Mouse (Mus musculus) T-helper 2 cell (primary cell): Measurements from ENCODE around the gene Spsb4.

Source experiments
- in situ Hi-C: fragments of 300-600 bp; cut with MboI, MseI; formaldehyde crosslinking; loops from one replicate; pipeline ENCODE4 v1.15.1; 2025; ENCODE audit warnings: high pct_unique_total_duplicates

Spsb4 gene

GRCm38 (mm10) chr9:97017121-97017810 is 1.4 kb downstream of the Spsb4 start:
- in situ Hi-C loops: no loop called here

- in situ Hi-C loops: no loop called here
Measured at GRCm38 (mm10) chr9:97015751-97016150, 2.9 kb downstream of the Spsb4 start.

GRCm38 (mm10) chr9:97013698-97014097 is 4.9 kb downstream of the Spsb4 start:
- in situ Hi-C loops: no loop called here

GRCm38 (mm10) chr9:97013153-97013552 is 5.5 kb downstream of the Spsb4 start:
- in situ Hi-C loops: no loop called here

GRCm38 (mm10) chr9:97011454-97012195 is 7.0 kb downstream of the Spsb4 start:
- in situ Hi-C loops: no loop called here

GRCm38 (mm10) chr9:97010447-97010846 is 8.2 kb downstream of the Spsb4 start:
- in situ Hi-C loops: no loop called here

- in situ Hi-C loops: no loop called here
Measured at GRCm38 (mm10) chr9:97004726-97005125, 13.9 kb downstream of the Spsb4 start.

- in situ Hi-C loops: no loop called here
Measured at GRCm38 (mm10) chr9:97003173-97003572, 15.5 kb downstream of the Spsb4 start.

- in situ Hi-C loops: no loop called here
Measured at GRCm38 (mm10) chr9:97002654-97003053, 16.0 kb downstream of the Spsb4 start.

GRCm38 (mm10) chr9:97002025-97002424 is 16.6 kb downstream of the Spsb4 start:
- in situ Hi-C loops: no loop called here

- in situ Hi-C loops: no loop called here
Measured at GRCm38 (mm10) chr9:97001458-97001857, 17.2 kb downstream of the Spsb4 start.

- in situ Hi-C loops: no loop called here
Measured at GRCm38 (mm10) chr9:96995717-96996116, 22.9 kb downstream of the Spsb4 start.

GRCm38 (mm10) chr9:96994733-96995132 is 23.9 kb downstream of the Spsb4 start:
- in situ Hi-C loops: no loop called here

- in situ Hi-C loops: no loop called here
Measured at GRCm38 (mm10) chr9:96991118-96991517, 27.5 kb downstream of the Spsb4 start.

GRCm38 (mm10) chr9:96989389-96989990 is 29.2 kb downstream of the Spsb4 start:
- in situ Hi-C loops: no loop called here

GRCm38 (mm10) chr9:96986797-96987473 is 31.7 kb downstream of the Spsb4 start:
- in situ Hi-C loops: no loop called here

GRCm38 (mm10) chr9:96984034-96984433 is 34.6 kb downstream of the Spsb4 start:
- in situ Hi-C loops: no loop called here

- in situ Hi-C loops: no loop called here
Measured at GRCm38 (mm10) chr9:96982940-96983339, 35.7 kb downstream of the Spsb4 start.

GRCm38 (mm10) chr9:96982351-96982750 is 36.3 kb downstream of the Spsb4 start:
- in situ Hi-C loops: no loop called here

- in situ Hi-C loops: no loop called here
Measured at GRCm38 (mm10) chr9:96981836-96982235, 36.8 kb downstream of the Spsb4 start.

- in situ Hi-C loops: no loop called here
Measured at GRCm38 (mm10) chr9:96981121-96981520, 37.5 kb downstream of the Spsb4 start.
